Mouse (Mus musculus) frontal cortex, adult 2 months (tissue): ENCODE data around the gene Top3b. TPM values are rescaled to one million over a fixed set of nuclear protein-coding genes. Genes with fewer than 3 reads are reported as not detected.
"Not testable (repeated sequence)": the region's sequence is repeated elsewhere in the genome, so short reads cannot be mapped to it uniquely, and the experiment has no call there.

Experiments
- DNase-seq, 2 experiments: peaks; one replicate each; pipeline ENCODE4 v3.0.0; 2022; ENCODE audit warnings: low spot score in 1 of 2; ENCODE audit errors: extremely low spot score in 1 of 2
- polyA plus RNA-seq: library from polyadenylated mRNA; depleted of rRNA; stranded (reverse); fragments of >200 nt; gene quantifications from 2 replicates; pipeline ENCODE4 v1.2.3, GENCODE M21; 2012; rRNA removed

Top3b gene
- polyA plus RNA-seq: 86.4 and 88.4 TPM in 2 replicates

DNA sequence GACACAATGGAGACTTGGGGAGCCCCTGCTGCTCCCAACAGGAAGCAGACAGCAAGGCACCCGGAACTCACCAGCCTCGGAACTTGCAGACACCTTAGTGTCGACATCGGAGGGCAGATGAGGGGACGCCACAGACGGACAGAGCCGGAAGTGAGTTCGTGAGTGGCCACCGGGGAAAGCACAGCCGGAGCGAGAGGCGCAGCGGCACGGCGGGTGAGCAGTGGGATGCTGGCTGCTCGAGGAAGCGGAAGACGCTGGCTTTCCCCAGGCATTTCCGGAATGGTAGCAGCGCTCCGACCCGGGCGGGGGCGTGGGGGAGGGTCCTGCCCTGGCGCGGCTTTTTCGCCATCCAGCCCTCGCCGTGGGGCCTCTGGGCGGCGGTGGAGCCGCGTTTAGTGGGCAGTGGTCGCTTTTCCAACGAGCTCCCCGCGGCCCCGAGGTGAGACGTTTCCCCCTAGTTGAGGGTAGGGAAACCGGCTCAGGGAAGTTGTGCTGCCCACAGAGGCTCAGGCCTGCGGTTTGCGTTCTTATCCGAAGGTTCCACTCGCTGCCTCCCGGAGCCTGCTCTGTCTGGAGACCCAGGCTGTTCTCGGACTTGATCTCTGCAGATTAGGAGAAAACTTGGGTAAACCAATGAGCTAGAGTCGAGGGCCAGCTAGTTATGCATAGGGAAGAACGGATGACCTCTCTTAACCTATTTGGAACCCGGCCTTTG, at the start of gene Top3b, which contains the start of gene Vpreb1:
Gene Top3b (plus strand): TSS at position 120 of the 715 bp plus-strand sequence.
Gene Vpreb1 (minus strand): TSS at position 227 of the 715 bp plus-strand sequence.
- peak; percentile 84 to 95 for DNase-seq

DNA sequence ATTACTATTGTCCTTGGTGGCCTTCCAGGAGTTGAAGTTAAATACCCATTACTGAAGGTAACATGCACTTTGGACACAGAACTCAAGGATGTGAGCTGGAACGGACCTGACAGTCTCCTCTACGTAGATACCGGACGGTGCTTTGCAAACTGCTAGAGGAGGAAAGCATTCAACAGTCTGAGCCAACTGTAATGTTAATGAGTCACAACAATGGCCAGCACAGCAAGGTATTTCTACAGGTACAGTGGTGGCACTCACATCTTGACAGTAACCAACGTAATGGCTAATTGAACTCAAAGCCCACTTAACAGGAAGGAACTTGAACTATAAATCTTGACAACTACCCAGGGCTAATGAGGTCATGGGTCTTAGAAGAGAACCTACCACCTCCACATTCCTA, 45.1 kb upstream of the Top3b start:
- DNase-seq: no peak

- DNase-seq: no peak
These were observed 44.3 kb upstream of the Top3b start for GRCm38 (mm10) chr16:16826223-16826622.

DNA sequence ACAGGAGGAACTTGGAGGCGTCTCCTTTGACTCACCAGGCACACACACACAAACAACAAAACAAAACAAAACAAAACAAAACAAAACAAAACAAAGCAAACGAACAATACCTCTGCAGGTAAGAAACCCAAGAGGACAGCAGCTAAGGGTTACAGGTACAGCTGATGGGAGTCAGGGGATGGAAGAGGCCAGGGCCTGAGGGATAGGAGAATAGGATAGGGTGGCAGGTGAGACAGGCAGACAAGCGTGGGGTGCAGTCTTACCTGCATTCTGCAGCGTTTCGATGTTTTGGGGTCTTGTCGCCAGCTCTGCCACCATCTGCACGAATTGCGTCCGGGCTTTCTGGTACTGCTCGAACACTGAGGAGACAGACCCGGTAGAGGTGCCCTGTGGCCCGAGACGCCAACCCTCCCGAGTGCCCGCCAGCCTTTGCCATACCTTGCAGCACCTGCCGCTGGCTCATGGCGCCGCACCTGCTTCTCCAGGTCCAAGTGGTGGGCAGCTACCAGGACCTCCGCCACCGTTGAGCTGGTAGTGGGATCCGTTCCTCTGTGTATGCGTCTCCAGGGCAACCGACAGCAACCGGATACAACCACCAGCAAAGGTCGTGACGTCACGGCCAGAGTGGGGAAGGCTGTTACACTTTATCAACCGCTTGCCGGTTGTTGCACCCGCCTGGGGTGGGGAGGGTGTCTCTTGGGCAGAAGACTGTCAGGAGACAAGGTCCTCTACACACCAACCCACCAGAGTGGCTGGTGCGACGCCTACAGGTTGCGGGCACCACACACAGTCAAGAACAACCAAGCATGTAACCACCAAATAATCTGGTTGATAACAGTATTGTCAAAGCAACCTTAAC, 41.5 kb upstream of the Top3b start, which contains the start of gene Spag6l:
Gene Spag6l (minus strand): TSS at position 700 of the 859 bp plus-strand sequence.
- DNase-seq: peak; percentile 10 to 57

DNA sequence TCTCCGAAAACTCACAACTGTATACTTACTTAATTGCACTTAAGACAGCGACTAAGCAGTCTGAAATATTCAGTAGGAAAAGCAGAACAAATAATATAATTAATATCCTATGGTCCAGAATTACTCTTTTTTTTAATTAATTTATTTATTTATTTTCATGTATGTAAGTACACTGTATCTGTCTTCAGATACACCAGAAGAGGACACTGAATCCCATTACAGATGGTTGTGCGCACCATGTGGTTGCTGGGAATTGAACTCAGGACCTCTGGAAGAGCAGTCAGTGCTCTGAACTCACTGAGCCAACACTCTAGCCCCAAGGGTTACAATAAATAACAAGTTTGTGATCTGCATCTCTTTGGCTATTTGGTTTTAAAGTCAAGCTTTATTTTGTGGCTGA, 40.9 kb upstream of the Top3b start:
- no peak for DNase-seq

- DNase-seq: no peak
These were observed 21.3 kb upstream of the Top3b start for GRCm38 (mm10) chr16:16849196-16849595.

DNA sequence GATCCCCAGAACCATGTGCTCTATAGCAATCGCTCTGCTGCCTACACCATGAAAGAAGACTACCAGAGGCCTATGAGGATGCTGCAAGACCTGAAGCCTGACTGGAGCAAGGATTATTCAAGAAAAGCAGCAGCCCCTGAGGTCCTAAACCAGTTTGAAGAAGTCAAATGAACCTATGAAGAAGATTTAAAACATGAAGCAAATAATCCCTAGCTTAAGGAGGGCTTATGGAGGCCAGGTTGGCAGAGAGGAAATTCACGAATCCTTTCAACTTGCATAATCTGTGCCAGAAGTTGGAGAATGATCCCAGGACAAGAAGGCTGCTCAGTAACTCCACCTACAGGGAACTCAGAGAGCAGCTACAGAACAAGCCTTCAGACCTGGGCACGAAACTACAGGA, 18.1 kb upstream of the Top3b start:
- DNase-seq: no peak

DNA sequence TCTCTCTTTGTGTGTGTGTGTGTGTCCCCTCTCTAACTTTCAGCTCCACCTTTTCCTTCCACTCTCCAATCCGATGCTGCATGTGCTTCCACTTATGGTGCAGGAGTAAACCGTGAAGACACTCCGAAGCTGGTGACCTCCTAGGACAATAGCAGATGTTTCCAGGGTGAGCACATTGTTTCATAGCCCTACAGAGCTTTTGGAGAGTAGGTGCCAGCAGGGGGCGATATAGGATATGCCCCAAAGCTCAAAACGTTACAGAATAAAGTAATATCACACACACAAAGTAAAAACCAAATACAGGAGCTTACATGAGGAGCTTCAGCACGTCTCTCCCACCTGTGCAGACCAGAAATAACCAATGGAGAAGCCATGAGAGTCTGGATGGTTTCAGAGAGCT, 15.7 kb upstream of the Top3b start:
- peak in 1 of 2 experiments; percentile 62 for DNase-seq

GRCm38 (mm10) chr16:16855541-16855940, 15.0 kb upstream of the Top3b start:
- peak in 1 of 2 experiments; percentile 31 for DNase-seq

- not testable (repeated sequence) for DNase-seq
These were observed 14.5 kb upstream of the Top3b start for GRCm38 (mm10) chr16:16856054-16856453.

- DNase-seq: no peak
These were observed 13.6 kb upstream of the Top3b start for GRCm38 (mm10) chr16:16856731-16857476.

GRCm38 (mm10) chr16:16862288-16862687, 8.2 kb upstream of the Top3b start:
- DNase-seq: no peak

GRCm38 (mm10) chr16:16863978-16864377, 6.6 kb upstream of the Top3b start, which contains the start of gene Igll1:
Igll1 (minus strand) TSS chr16:16863985.
- DNase-seq: no peak

DNA sequence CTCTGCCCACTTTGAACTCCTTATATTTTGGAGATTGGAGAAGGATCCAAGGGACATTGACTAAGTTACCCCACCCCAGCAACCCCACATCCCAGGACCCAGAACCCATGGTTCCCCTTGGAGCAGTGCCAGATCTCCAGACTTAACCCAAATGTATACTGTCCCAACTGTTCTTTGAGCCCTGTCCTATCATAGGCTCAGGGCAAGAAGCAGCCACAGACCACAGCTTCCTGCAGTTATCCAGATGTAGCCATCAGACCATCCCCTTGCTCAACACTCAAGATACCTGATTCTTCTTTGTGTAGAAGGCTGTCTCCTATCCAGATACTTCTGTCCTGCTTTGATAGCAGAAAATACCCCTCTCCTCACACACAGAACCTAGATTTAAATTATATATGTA, 5.3 kb upstream of the Top3b start:
- DNase-seq: no peak

DNA sequence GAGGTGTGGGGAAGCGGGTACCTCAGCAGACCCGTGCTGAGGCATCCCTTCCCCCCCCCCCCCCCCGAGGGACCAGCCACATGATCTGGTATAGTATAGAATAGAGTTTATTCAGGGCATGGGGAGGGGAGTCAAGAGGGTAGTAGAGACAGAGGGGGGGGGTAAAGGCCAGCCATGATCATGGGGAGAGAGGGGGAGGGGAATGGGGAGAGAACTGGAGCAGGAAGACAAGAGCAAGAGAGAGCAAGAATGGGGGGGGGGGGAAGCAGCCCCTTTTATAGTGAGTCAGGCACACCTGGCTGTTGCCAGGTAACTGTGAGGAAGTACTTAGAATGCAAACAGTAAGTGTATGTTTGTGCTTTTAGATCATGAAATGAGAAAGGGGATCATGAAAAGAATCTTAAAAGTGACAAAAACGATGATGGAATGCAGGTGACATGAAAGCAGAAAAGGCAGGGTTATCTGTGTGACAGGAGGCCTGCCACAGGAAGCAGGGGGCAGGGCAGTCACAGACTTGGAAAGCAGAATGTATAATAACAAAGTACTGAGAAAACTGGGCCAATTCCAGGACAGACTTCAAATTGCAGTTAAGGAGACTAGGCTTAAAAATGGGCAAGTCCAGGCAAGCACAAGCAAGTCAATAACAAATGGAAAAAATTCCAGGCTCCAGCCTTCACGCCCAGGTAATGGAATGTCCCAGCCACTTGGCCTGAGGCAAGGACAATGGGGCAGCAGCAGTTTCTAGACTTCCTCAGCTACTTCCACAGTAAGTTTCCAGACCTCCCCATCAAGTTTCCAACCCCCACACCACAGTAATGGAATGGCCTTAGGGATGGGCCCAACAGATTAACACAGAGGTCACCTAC, 4.6 kb upstream of the Top3b start:
- DNase-seq: no peak

GRCm38 (mm10) chr16:16870241-16870616, 307 bp upstream of the Top3b start:
- no peak for DNase-seq

DNA sequence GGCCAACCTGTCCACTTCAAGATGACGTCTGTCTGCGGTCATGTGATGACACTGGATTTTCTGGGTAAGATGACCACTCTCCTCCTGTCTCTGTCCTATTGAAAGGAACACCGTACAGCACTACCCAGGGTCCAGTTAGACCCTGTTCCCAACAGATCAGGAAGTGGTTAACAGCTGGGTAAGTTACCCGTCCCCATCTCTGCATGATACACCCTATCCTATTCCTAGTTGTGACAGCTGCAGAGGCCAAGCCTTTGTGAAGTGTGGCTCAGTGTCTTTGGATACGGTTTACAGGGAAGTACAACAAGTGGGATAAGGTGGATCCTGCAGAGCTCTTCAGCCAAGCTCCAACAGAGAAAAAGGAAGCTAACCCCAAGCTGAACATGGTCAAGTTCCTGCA, 8.5 kb downstream of the Top3b start:
- DNase-seq: no peak

GRCm38 (mm10) chr16:16888341-16888740, 17.8 kb downstream of the Top3b start:
- DNase-seq: no peak

DNA sequence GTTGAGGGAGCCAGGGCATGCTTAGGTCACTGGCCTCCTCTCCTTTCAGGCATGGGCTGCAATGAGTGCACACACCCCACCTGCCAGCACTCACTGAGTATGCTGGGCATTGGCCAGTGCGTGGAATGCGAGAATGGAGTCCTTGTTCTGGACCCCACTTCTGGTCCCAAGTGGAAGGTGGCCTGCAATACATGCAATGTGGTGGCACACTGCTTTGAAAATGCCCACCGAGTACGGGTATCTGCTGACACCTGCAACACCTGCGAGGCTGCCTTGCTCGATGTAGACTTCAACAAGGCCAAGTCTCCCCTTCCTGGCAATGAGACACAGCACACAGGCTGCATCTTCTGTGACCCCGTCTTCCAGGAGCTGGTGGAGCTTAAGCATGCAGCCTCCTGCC, 21.8 kb downstream of the Top3b start:
- DNase-seq: no peak

DNA sequence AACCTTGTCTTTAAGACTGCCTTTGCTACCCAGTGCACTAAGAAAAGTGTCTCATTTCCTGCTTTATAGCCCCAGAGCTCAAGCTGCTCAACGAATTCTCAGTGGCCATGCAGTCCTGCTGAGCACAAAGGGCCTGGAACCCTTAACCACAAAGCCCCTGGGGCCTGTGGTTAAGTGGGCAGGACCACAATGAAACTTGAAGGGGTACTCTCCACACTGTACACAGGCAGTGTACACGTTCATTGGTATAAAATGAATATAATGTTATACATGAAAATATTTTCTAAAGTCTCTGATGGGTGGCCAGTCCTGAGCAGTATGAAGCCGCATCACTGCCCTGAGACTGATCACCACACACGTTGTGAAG, 25.5 kb downstream of the Top3b start:
- no peak for DNase-seq
